Mouse (Mus musculus) telencephalon, adult 2 months (tissue): ENCODE data around the gene Dnah12.
"Not testable (repeated sequence)": the region's sequence is repeated elsewhere in the genome, so short reads cannot be mapped to it uniquely, and the experiment has no call there.

Source experiments
- DNase-seq: peaks from one replicate; pipeline ENCODE4 v3.0.0-alpha.2; 2011; ENCODE audit warnings: low read depth, low spot score

The Dnah12 gene

GRCm38 (mm10) chr14:26719696-26720095 is 26.6 kb downstream of the Dnah12 start:
- not testable (repeated sequence) for DNase-seq

GRCm38 (mm10) chr14:26724898-26725297 is 31.8 kb downstream of the Dnah12 start:
- DNase-seq: no peak

- DNase-seq: no peak
Observed at GRCm38 (mm10) chr14:26758566-26758965, 65.5 kb downstream of the Dnah12 start.

GRCm38 (mm10) chr14:26764827-26765226 is 71.8 kb downstream of the Dnah12 start:
- no peak for DNase-seq

- no peak for DNase-seq
Observed at GRCm38 (mm10) chr14:26768195-26768594, 75.1 kb downstream of the Dnah12 start.

GRCm38 (mm10) chr14:26773536-26773935 is 80.5 kb downstream of the Dnah12 start:
- DNase-seq: no peak

GRCm38 (mm10) chr14:26783731-26784130 is 90.7 kb downstream of the Dnah12 start:
- no peak for DNase-seq

GRCm38 (mm10) chr14:26785695-26786094 is 92.6 kb downstream of the Dnah12 start:
- DNase-seq: peak; percentile 6

- no peak for DNase-seq
Observed at GRCm38 (mm10) chr14:26794431-26794830, 101.4 kb downstream of the Dnah12 start.

- no peak for DNase-seq
Observed at GRCm38 (mm10) chr14:26798330-26798729, 105.3 kb downstream of the Dnah12 start.

- DNase-seq: no peak
Observed at GRCm38 (mm10) chr14:26799286-26799685, 106.2 kb downstream of the Dnah12 start.

GRCm38 (mm10) chr14:26805500-26805899 is 112.4 kb downstream of the Dnah12 start:
- no peak for DNase-seq

GRCm38 (mm10) chr14:26812734-26813133 is 119.7 kb downstream of the Dnah12 start:
- no peak for DNase-seq

- no peak for DNase-seq
Observed at GRCm38 (mm10) chr14:26813871-26814270, 120.8 kb downstream of the Dnah12 start.

- no peak for DNase-seq
Observed at GRCm38 (mm10) chr14:26814908-26815307, 121.8 kb downstream of the Dnah12 start.

- DNase-seq: no peak
Observed at GRCm38 (mm10) chr14:26816785-26817184, 123.7 kb downstream of the Dnah12 start.

- DNase-seq: no peak
Observed at GRCm38 (mm10) chr14:26826020-26826419, 132.9 kb downstream of the Dnah12 start.

- no peak for DNase-seq
Observed at GRCm38 (mm10) chr14:26853053-26853452, 160.0 kb downstream of the Dnah12 start.

GRCm38 (mm10) chr14:26854066-26854465 is 161.0 kb downstream of the Dnah12 start:
- DNase-seq: no peak

GRCm38 (mm10) chr14:26858364-26858763 is 165.3 kb downstream of the Dnah12 start:
- no peak for DNase-seq

GRCm38 (mm10) chr14:26859024-26859423 is 165.9 kb downstream of the Dnah12 start:
- DNase-seq: peak; percentile 9

GRCm38 (mm10) chr14:26867356-26867755 is 174.3 kb downstream of the Dnah12 start:
- DNase-seq: no peak

- no peak for DNase-seq
Observed at GRCm38 (mm10) chr14:26868299-26868698, 175.2 kb downstream of the Dnah12 start.

- DNase-seq: no peak
Observed at GRCm38 (mm10) chr14:26878756-26879155, 185.7 kb downstream of the Dnah12 start.
